19 mouse cellular contexts compared by ENCODE assay signal in genomic region chr10:117803870-117804850, GRCm38 (mm10). TPM values are rescaled to one million over a fixed set of nuclear protein-coding genes. Genes with fewer than 3 reads are reported as not detected.
DNase-seq lines count a peak whose midpoint lies in the region; ATAC-seq lines count a peak whose summit lies in the region.
"Had no signal": no experiment of that assay in that cellular context is flagged by ENCODE, and none has a peak within 500 bp of the region (broad histone marks: within the 10 kb centered on the region; RNA-seq: fewer than 3 reads in every experiment).

No protein-coding gene starts in this region.

- peak overlapping the region; percentile 36; the same call in 1 of the 2 replicates for H3K4me2 ChIP-seq in liver, embryonic 12.5 days
- peak overlapping the region; percentile 18; the same call in 1 of the 2 replicates for H3K4me2 ChIP-seq in liver, embryonic 15.5 days
- H3K4me2 ChIP-seq: heart, embryonic 12.5 days; limb, embryonic 13.5 days; neural tube, embryonic 13.5 days had no signal

- no peak overlapping the region for H3K4me3 ChIP-seq in liver, embryonic 12.5 days
- H3K4me3 ChIP-seq in liver, embryonic 15.5 days (replicated peaks): no peak overlapping the region
- H3K4me3 ChIP-seq: heart, embryonic 12.5 days; limb, embryonic 13.5 days; megakaryocyte, embryonic 14.5 days; neural tube, embryonic 13.5 days had no signal

- H3K9ac ChIP-seq in liver, embryonic 12.5 days: no peak overlapping the region
- H3K9ac ChIP-seq in liver, embryonic 15.5 days: no peak overlapping the region
- H3K9ac ChIP-seq: forebrain, postnatal 0 days; heart, embryonic 12.5 days; limb, embryonic 13.5 days; neural tube, embryonic 13.5 days had no signal

- DNase-seq in liver (no peak), ZHBTc4 (ENCODE audit: low read depth, low spot score) (peak; percentile 66)
- no peak for DNase-seq in kidney, postnatal 25 days
- no peak for DNase-seq in heart, postnatal 4 days
- DNase-seq in adrenal gland, postnatal 14 days: no peak
- DNase-seq: cerebellum, adult 9-10 months; forebrain, postnatal 0 days; heart, postnatal 36 days; kidney, adult 8-10 months; kidney, postnatal 4 days; right cerebral cortex, postnatal 14 days had no signal

- no peaks in the 10 kb centered on the region for H3K36me3 ChIP-seq in liver, embryonic 12.5 days
- no peaks in the 10 kb centered on the region for H3K36me3 ChIP-seq in liver, embryonic 15.5 days (replicated peaks)
- H3K36me3 ChIP-seq: heart, embryonic 12.5 days; limb, embryonic 13.5 days; neural tube, embryonic 13.5 days had no signal

- no peaks in the 10 kb centered on the region for H3K9me3 ChIP-seq in liver, embryonic 12.5 days (replicated peaks)
- no peaks in the 10 kb centered on the region for H3K9me3 ChIP-seq in liver, embryonic 15.5 days (replicated peaks)
- H3K9me3 ChIP-seq: heart, embryonic 12.5 days; limb, embryonic 13.5 days; megakaryocyte, embryonic 14.5 days; neural tube, embryonic 13.5 days had no signal

- H3K4me1 ChIP-seq in liver, embryonic 12.5 days: peaks cover 17% of the 10 kb centered on the region
- peaks cover 9% of the 10 kb centered on the region; the same call in 1 of the 2 replicates for H3K4me1 ChIP-seq in liver, embryonic 15.5 days (replicated peaks)
- H3K4me1 ChIP-seq: heart, embryonic 12.5 days had no signal

- WGBS in liver, embryonic 12.5 days (ENCODE audit: insufficient replicate concordance): 52% methylated on average over 31 of the region's 31 CpGs
- 45% methylated on average over 31 of the region's 31 CpGs for WGBS in liver, embryonic 15.5 days (ENCODE audit: insufficient replicate concordance)

- ATAC-seq in liver, embryonic 12.5 days: no peak
- peak; percentile 26 for ATAC-seq in CD4-positive, CD25-positive, alpha-beta regulatory T cell, adult 4 months
- no peak for ATAC-seq in liver, embryonic 15.5 days (ENCODE audit: insufficient read depth)
- ATAC-seq: forebrain, postnatal 0 days; hindbrain, postnatal 0 days had no signal

- H3K27ac ChIP-seq in liver, embryonic 12.5 days: no peak overlapping the region
- H3K27ac ChIP-seq in liver, embryonic 15.5 days (replicated peaks): no peak overlapping the region
- H3K27ac ChIP-seq: hindbrain, postnatal 0 days; limb, embryonic 13.5 days; neural tube, embryonic 13.5 days had no signal

- no peaks in the 10 kb centered on the region for H3K27me3 ChIP-seq in liver, embryonic 12.5 days (replicated peaks)
- no peaks in the 10 kb centered on the region for H3K27me3 ChIP-seq in liver, embryonic 15.5 days
- H3K27me3 ChIP-seq: heart, embryonic 12.5 days; limb, embryonic 13.5 days; megakaryocyte, embryonic 14.5 days; neural tube, embryonic 13.5 days had no signal

RNA-seq across cellular contexts. Expression of gene Nup107, which starts 11.7 kb away (rescaled TPM):
- 80.3 and 81.3 TPM in 2 replicates for polyA plus RNA-seq in liver, embryonic 12.5 days (2016; fragmentation: Nextera tagmentation; extraction: Ambion mirVana)
- 10 to 100 TPM; 54.8 to 65.4 TPM for polyA plus RNA-seq in CD4-positive, CD25-positive, alpha-beta regulatory T cell, adult 4 months (2017; shearing (Covaris generic))
- polyA plus RNA-seq in liver, embryonic 15.5 days (2015; fragmentation: Nextera tagmentation; extraction: Ambion mirVana): 33.0 and 33.4 TPM in 2 replicates
- 10 to 100 TPM; 23.6 to 26.3 TPM for total RNA-seq in heart, postnatal 4 days (2021)
- 14.0 and 14.8 TPM in 2 replicates for total RNA-seq in adrenal gland, postnatal 14 days (2021)

RNA-seq across cellular contexts. Expression of gene Rap1b, which starts 41.7 kb away (rescaled TPM):
- polyA plus RNA-seq in liver, embryonic 12.5 days (2016; fragmentation: Nextera tagmentation; extraction: Ambion mirVana): 174 and 185 TPM in 2 replicates
- 10 to 100 TPM; 58.0 to 90.0 TPM for polyA plus RNA-seq in CD4-positive, CD25-positive, alpha-beta regulatory T cell, adult 4 months (2017; shearing (Covaris generic))
- polyA plus RNA-seq in liver, embryonic 15.5 days (2015; fragmentation: Nextera tagmentation; extraction: Ambion mirVana): 97.7 and 100 TPM in 2 replicates
- total RNA-seq in heart, postnatal 4 days (2021): 100 to 1,000 TPM; 101 to 103 TPM
- total RNA-seq in adrenal gland, postnatal 14 days (2021): 126 and 130 TPM in 2 replicates

RNA-seq across cellular contexts. Expression of gene Slc35e3, which starts 58.0 kb away (rescaled TPM):
- 5.2 and 5.3 TPM in 2 replicates for polyA plus RNA-seq in liver, embryonic 12.5 days (2016; fragmentation: Nextera tagmentation; extraction: Ambion mirVana)
- polyA plus RNA-seq in CD4-positive, CD25-positive, alpha-beta regulatory T cell, adult 4 months (2017; shearing (Covaris generic)): 1 to 10 TPM; 2.1 to 2.8 TPM
- polyA plus RNA-seq in liver, embryonic 15.5 days (2015; fragmentation: Nextera tagmentation; extraction: Ambion mirVana): 2.3 and 3.0 TPM in 2 replicates
- total RNA-seq in heart, postnatal 4 days (2021): 1 to 10 TPM; 7.3 to 8.8 TPM
- total RNA-seq in adrenal gland, postnatal 14 days (2021): 10.3 and 13.4 TPM in 2 replicates
